Mouse (Mus musculus) central nervous system, embryonic 14 days (tissue): ENCODE data around the gene Skint11. TPM values are rescaled to one million over a fixed set of nuclear protein-coding genes. Genes with fewer than 3 reads are reported as not detected.

Experiments
- polyA plus RNA-seq: library from polyadenylated mRNA; depleted of rRNA; stranded (reverse); fragments of >200 nt; gene quantifications from 2 replicates; pipeline ENCODE4 v1.2.3, GENCODE M21; 2012; rRNA removed

Skint11 gene
- not detected in 2 replicates for polyA plus RNA-seq

DNA sequence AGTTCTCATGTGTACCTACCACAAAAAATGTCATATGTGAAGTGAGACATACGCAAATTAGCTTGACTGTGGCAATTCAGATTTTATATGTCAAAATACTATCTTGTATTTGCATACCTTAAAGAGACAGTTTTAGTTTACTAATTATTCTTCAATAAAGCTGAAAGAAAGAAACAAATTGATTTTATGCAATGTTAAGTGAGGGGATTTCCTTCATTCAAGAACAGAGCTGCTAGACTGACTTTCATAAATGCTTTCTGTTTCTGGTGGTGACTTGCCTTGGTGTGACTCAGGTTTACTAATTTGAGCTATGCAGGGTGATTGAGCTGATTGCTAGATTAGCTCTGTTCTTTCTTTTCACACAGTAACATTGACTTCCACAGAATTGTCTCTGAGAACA lies at the start of gene Skint11:
TSS of gene Skint11 (plus strand) at position 301 of the 400 bp plus-strand sequence.

Other genes starting within 250 kb of the Skint11 start
- not detected in 2 replicates for gene Skint5, start 163.9 kb upstream of the Skint11 start, polyA plus RNA-seq
- 1.1 and 2.6 TPM in 2 replicates for gene Trabd2b, start 243.3 kb downstream of the Skint11 start, polyA plus RNA-seq